Mouse (Mus musculus): ENCODE data around the gene Enpp1. TPM values are rescaled to one million over a fixed set of nuclear protein-coding genes. Genes with fewer than 3 reads are reported as not detected.

The Enpp1 gene
- polyA plus RNA-seq, 2 experiments, result 7.2 to 9.2 TPM

DNA sequence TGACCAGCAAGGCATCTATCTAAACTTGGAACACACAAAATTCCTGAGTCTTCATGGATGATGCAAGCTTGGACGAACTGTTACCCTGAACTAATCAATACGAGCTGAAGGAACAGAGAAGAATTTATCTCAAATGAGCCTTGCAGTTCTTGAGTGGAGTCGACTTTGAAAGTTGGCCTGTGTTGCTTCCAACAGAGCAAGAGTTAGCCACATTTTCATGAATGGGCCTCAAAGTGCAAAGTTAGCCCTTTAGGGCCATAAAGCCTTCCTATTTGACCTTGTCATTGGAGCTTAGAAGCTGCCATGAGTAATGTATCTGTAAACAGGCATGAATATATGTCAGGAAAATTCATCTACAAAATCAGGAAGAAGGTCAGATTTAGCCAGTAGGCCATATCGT lies 97.2 kb downstream of the Enpp1 start:
- no peak overlapping the region for H3K9ac ChIP-seq (ENCODE audit: low read depth, low read length, severe bottlenecking)
- no peaks in the 10 kb centered on the region for H3K4me1 ChIP-seq (ENCODE audit: control insufficient read depth, insufficient read depth, low read length)
- 85% methylated on average over 4 of the region's 4 CpGs for WGBS
- H3K4me2 ChIP-seq (replicated peaks; ENCODE audit: low read depth, low read length, severe bottlenecking), result no peak overlapping the region
- no peak for TF ChIP-seq POLR2A (IDR thresholded peaks at IDR 0.05; ENCODE audit: borderline replicate concordance, extremely low read depth, insufficient read depth, insufficient read length)
- no peak for DNase-seq (ENCODE audit: low spot score)
- no peaks in the 10 kb centered on the region for H3K27me3 ChIP-seq (ENCODE audit: control insufficient read depth, insufficient read depth, low read length)
- no peak for ATAC-seq (ENCODE audit: low FRiP score, low read depth)
- H3K36me3 ChIP-seq (ENCODE audit: control insufficient read depth, insufficient read depth, low read length), result no peaks in the 10 kb centered on the region
- H3K9me3 ChIP-seq (ENCODE audit: control insufficient read depth, low read length), result no peaks in the 10 kb centered on the region
- no peak overlapping the region for H3K27ac ChIP-seq (replicated peaks; ENCODE audit: low read depth, low read length)
- no peak overlapping the region for H3K4me3 ChIP-seq (replicated peaks; ENCODE audit: low read length)

DNA sequence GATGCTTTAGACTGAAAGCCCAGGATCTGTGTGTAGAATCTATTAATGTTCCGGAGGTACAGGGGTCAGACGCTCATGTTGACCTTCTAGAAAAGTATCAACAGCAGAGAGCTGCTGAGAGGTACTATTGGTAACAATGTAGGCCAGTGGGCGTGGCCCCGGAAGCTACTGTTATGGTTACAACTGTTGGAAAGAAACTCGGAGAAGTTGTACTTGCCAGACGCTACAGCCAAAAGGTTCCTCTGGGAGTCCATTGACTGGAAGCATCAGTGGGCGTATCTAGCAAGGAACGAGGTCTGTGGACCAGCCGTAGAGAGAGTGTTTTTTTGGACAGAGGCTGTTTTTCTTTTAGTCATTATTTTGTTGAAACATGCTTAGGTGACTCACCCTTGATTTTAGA lies 102.2 kb downstream of the Enpp1 start:
- Histone ChIP-seq H3K27ac (replicated peaks; ENCODE audit: low read depth, low read length) (no peak overlapping the region), H3K4me3 (replicated peaks; ENCODE audit: low read length) (no peak overlapping the region), H3K4me2 (replicated peaks; ENCODE audit: low read depth, low read length, severe bottlenecking) (no peak overlapping the region), H3K9me3 (ENCODE audit: control insufficient read depth, low read length) (no peaks in the 10 kb centered on the region), H3K36me3 (ENCODE audit: control insufficient read depth, insufficient read depth, low read length) (no peaks in the 10 kb centered on the region), H3K9ac (ENCODE audit: low read depth, low read length, severe bottlenecking) (no peak overlapping the region), H3K27me3 (ENCODE audit: control insufficient read depth, insufficient read depth, low read length) (no peaks in the 10 kb centered on the region), H3K4me1 (ENCODE audit: control insufficient read depth, insufficient read depth, low read length) (no peaks in the 10 kb centered on the region)
- no peak for ATAC-seq (ENCODE audit: low FRiP score, low read depth)
- DNase-seq (ENCODE audit: low spot score), result no peak
- no peak for TF ChIP-seq POLR2A (IDR thresholded peaks at IDR 0.05; ENCODE audit: borderline replicate concordance, extremely low read depth, insufficient read depth, insufficient read length)
- 84% methylated on average over 9 of the region's 9 CpGs for WGBS

DNA sequence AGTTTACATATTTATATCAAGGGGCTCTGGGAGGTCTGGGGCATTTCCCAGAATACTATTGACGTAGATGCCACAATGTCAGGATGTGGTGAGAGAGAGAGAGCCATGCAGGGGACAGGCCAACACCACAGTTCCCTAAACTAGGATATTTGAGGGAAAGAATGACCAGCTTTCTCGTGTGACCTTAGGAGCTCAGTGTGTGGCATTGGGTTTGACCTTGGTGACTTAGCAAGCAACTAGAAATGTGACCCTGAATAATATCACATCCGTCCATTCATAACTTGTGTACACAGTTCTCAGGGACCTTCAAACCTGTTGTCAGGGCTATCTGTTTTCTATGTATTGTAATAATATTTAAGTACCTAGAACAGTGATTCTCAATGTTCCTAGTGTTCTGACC lies 102.8 kb downstream of the Enpp1 start:
- no peak for TF ChIP-seq POLR2A (IDR thresholded peaks at IDR 0.05; ENCODE audit: borderline replicate concordance, extremely low read depth, insufficient read depth, insufficient read length)
- Histone ChIP-seq H3K9me3 (ENCODE audit: control insufficient read depth, low read length) (no peaks in the 10 kb centered on the region), H3K27me3 (ENCODE audit: control insufficient read depth, insufficient read depth, low read length) (no peaks in the 10 kb centered on the region), H3K9ac (ENCODE audit: low read depth, low read length, severe bottlenecking) (no peak overlapping the region), H3K4me1 (ENCODE audit: control insufficient read depth, insufficient read depth, low read length) (no peaks in the 10 kb centered on the region), H3K36me3 (ENCODE audit: control insufficient read depth, insufficient read depth, low read length) (no peaks in the 10 kb centered on the region), H3K4me2 (replicated peaks; ENCODE audit: low read depth, low read length, severe bottlenecking) (no peak overlapping the region), H3K4me3 (replicated peaks; ENCODE audit: low read length) (no peak overlapping the region), H3K27ac (replicated peaks; ENCODE audit: low read depth, low read length) (no peak overlapping the region)
- WGBS, result 85% methylated on average over 3 of the region's 3 CpGs
- DNase-seq (ENCODE audit: low spot score), result no peak
- ATAC-seq (ENCODE audit: low FRiP score, low read depth), result no peak

DNA sequence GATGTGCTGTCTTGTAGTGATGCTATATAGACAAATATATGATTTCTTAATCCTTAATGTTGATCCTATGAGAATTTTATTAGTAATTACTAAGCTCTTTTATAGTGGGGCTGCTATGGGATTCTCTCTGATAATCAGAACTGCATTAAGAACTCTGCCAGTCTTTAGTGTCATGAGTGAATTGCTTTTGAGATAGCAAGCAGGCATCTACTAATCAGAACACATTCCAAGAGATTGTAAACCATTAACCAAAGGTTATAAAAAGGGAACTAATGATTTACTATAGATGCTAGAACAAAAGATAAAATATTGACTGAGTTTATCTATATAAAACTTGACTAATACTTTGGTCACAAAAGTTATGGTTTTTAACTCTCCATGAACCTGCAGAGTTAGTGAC lies 108.2 kb downstream of the Enpp1 start:
- Histone ChIP-seq H3K27ac (replicated peaks; ENCODE audit: low read depth, low read length) (no peak overlapping the region), H3K4me1 (ENCODE audit: control insufficient read depth, insufficient read depth, low read length) (no peaks in the 10 kb centered on the region), H3K4me3 (replicated peaks; ENCODE audit: low read length) (no peak overlapping the region), H3K27me3 (ENCODE audit: control insufficient read depth, insufficient read depth, low read length) (no peaks in the 10 kb centered on the region), H3K36me3 (ENCODE audit: control insufficient read depth, insufficient read depth, low read length) (no peaks in the 10 kb centered on the region), H3K9ac (ENCODE audit: low read depth, low read length, severe bottlenecking) (no peak overlapping the region), H3K4me2 (replicated peaks; ENCODE audit: low read depth, low read length, severe bottlenecking) (no peak overlapping the region), H3K9me3 (ENCODE audit: control insufficient read depth, low read length) (no peaks in the 10 kb centered on the region)
- no peak for TF ChIP-seq POLR2A (IDR thresholded peaks at IDR 0.05; ENCODE audit: borderline replicate concordance, extremely low read depth, insufficient read depth, insufficient read length)
- DNase-seq (ENCODE audit: low spot score) (no peak), ATAC-seq (ENCODE audit: low FRiP score, low read depth) (no peak)

DNA sequence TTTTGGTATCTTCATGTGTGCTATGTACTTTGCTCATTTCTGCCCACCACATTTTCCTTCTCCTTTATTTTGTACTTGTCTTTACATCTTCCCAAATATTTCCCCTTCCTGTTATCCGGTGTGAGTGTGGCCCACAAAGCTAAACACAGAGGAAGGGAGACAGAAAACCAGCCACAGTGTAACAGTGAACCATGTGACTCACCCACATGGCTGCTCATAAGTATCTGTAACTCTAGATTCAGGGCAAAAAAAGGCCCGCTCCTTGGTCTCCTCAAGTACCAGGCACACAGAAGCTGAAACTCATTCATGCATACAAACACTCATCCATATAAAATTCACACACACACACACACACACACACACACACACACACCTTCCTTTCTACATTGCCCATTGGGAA lies 108.9 kb downstream of the Enpp1 start:
- ATAC-seq (ENCODE audit: low FRiP score, low read depth), result no peak
- no peak overlapping the region for H3K4me2 ChIP-seq (replicated peaks; ENCODE audit: low read depth, low read length, severe bottlenecking)
- H3K4me3 ChIP-seq (replicated peaks; ENCODE audit: low read length), result no peak overlapping the region
- no peaks in the 10 kb centered on the region for H3K9me3 ChIP-seq (ENCODE audit: control insufficient read depth, low read length)
- no peak for DNase-seq (ENCODE audit: low spot score)
- no peak for TF ChIP-seq POLR2A (IDR thresholded peaks at IDR 0.05; ENCODE audit: borderline replicate concordance, extremely low read depth, insufficient read depth, insufficient read length)
- H3K27me3 ChIP-seq (ENCODE audit: control insufficient read depth, insufficient read depth, low read length), result no peaks in the 10 kb centered on the region
- H3K4me1 ChIP-seq (ENCODE audit: control insufficient read depth, insufficient read depth, low read length), result no peaks in the 10 kb centered on the region
- H3K9ac ChIP-seq (ENCODE audit: low read depth, low read length, severe bottlenecking), result no peak overlapping the region
- no peaks in the 10 kb centered on the region for H3K36me3 ChIP-seq (ENCODE audit: control insufficient read depth, insufficient read depth, low read length)
- no peak overlapping the region for H3K27ac ChIP-seq (replicated peaks; ENCODE audit: low read depth, low read length)
- 68% methylated on average over 2 of the region's 2 CpGs for WGBS

DNA sequence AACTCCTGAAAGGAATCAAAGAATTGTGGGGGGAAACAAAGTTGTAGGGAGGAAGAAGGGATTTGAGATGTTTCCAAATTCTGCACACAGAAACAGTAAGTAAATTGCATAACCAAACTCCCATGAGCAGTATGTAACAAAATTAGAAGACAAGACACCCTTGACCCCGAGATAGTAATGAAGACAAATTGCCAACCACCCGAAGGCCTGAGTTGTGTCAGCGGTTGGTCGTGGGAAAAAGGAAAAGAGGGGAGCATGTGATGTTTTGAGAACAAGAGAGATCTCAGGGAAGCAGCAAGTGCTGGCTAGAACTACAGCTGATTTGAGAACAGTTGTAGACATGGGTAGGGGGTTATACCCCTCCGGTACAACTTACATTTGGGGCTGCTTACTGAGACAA lies 112.2 kb downstream of the Enpp1 start:
- Histone ChIP-seq H3K4me2 (replicated peaks; ENCODE audit: low read depth, low read length, severe bottlenecking) (no peak overlapping the region), H3K4me3 (replicated peaks; ENCODE audit: low read length) (no peak overlapping the region), H3K9me3 (ENCODE audit: control insufficient read depth, low read length) (no peaks in the 10 kb centered on the region), H3K27me3 (ENCODE audit: control insufficient read depth, insufficient read depth, low read length) (no peaks in the 10 kb centered on the region), H3K4me1 (ENCODE audit: control insufficient read depth, insufficient read depth, low read length) (peaks cover 6% of the 10 kb centered on the region), H3K36me3 (ENCODE audit: control insufficient read depth, insufficient read depth, low read length) (no peaks in the 10 kb centered on the region), H3K9ac (ENCODE audit: low read depth, low read length, severe bottlenecking) (no peak overlapping the region), H3K27ac (replicated peaks; ENCODE audit: low read depth, low read length) (no peak overlapping the region)
- no peak for DNase-seq (ENCODE audit: low spot score)
- 70% methylated on average over 5 of the region's 5 CpGs for WGBS
- TF ChIP-seq POLR2A (IDR thresholded peaks at IDR 0.05; ENCODE audit: borderline replicate concordance, extremely low read depth, insufficient read depth, insufficient read length), result no peak
- ATAC-seq (ENCODE audit: low FRiP score, low read depth), result no peak

Measured in limb, embryonic 14.5 days (tissue).